Mouse (Mus musculus) CD4-positive, CD25-positive, alpha-beta regulatory T cell, adult 4 months (primary cell): ENCODE measurements at regions not wholly inside any gene's neighbourhood (a gene's known extent, or its start where the extent isn't known, plus 50 kb on each side); places are given as distances from the start of the nearest gene placed in this dataset.

ENCODE experiments used
- ATAC-seq: one replicate; pipeline ENCODE4 v1.8.0; 2017

- no peak for ATAC-seq
These were observed 205.8 kb upstream of the Jarid2 start for GRCm38 (mm10) chr13:44523516-44523915.

GRCm38 (mm10) chr13:44530867-44531564 lies 198.3 kb upstream of the Jarid2 start:
- peak; percentile 72 for ATAC-seq

- ATAC-seq: no peak
These were observed 196.6 kb upstream of the Jarid2 start for GRCm38 (mm10) chr13:44532631-44533180.

DNA sequence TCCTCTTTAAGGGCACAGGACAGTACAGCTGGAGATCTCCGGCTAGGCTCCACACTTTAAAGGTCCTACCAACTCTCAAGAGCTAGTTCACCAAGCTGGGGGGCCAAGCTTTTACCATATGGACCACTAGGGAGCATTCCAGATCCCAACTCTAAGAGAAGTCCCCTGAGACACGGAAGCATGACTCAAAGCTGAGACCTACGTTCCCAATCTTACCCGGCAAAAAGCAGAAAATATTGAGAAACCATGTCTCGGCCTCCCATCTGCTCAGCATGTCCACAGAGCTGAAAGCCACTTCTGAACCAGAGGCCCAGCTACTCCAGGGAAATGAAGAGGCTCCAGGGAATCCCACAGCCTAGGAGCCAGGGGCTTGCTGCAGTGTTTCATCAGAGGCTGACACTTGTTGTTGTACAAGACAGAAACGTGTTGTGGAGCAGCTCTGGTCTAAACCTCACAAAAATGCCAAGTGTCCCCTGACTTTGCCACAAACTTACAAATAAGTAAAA lies 194.6 kb upstream of the Jarid2 start:
- no peak for ATAC-seq

GRCm38 (mm10) chr13:44535441-44535840 lies 193.8 kb upstream of the Jarid2 start:
- peak; percentile 71 for ATAC-seq

DNA sequence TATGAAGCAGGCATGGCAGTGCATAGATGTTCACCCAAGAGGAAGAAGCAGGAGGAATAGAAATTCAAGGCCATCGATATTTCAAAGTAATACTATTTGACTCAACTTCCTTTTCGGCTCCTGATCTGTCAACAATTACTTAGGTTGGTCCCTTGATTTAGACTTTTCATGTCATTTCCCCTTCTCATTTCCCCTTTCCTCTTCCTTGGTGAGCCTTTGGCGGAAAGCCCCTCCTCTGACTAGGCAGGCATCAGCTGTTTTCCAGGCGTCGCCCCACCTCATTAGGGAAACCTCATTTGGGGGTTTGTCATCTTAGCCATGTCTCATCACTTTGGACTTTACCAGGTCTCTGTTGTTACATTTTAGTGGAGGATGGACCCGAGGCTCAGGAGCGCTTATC lies 191.0 kb upstream of the Jarid2 start:
- ATAC-seq: no peak

GRCm38 (mm10) chr13:44540401-44540800 lies 188.9 kb upstream of the Jarid2 start:
- no peak for ATAC-seq

- no peak for ATAC-seq
These were observed 188.0 kb upstream of the Jarid2 start for GRCm38 (mm10) chr13:44541243-44541653.

GRCm38 (mm10) chr13:44544786-44545185 lies 184.5 kb upstream of the Jarid2 start:
- ATAC-seq: peak; percentile 8

DNA sequence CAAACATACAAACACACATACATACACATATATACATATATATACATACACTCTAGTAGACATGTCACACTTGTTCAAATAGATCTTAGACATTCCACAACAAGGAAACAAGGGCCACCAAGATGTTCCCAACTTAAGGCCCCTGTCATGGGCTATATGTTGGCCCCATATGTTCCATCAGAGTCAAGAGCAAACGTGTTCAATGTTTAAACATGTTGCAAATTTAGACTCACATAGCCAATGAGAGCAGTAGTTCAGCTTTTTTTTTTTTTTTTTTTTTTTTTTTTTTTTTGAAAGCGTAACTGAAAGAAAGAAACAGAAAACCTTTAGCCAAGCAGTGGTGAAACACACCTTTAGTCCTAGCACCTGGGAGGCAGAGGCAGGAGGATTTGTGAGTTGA lies 183.0 kb upstream of the Jarid2 start:
- no peak for ATAC-seq

GRCm38 (mm10) chr13:44548880-44549279 lies 180.4 kb upstream of the Jarid2 start:
- ATAC-seq: no peak

- ATAC-seq: no peak
These were observed 175.9 kb upstream of the Jarid2 start for GRCm38 (mm10) chr13:44553363-44553762.

DNA sequence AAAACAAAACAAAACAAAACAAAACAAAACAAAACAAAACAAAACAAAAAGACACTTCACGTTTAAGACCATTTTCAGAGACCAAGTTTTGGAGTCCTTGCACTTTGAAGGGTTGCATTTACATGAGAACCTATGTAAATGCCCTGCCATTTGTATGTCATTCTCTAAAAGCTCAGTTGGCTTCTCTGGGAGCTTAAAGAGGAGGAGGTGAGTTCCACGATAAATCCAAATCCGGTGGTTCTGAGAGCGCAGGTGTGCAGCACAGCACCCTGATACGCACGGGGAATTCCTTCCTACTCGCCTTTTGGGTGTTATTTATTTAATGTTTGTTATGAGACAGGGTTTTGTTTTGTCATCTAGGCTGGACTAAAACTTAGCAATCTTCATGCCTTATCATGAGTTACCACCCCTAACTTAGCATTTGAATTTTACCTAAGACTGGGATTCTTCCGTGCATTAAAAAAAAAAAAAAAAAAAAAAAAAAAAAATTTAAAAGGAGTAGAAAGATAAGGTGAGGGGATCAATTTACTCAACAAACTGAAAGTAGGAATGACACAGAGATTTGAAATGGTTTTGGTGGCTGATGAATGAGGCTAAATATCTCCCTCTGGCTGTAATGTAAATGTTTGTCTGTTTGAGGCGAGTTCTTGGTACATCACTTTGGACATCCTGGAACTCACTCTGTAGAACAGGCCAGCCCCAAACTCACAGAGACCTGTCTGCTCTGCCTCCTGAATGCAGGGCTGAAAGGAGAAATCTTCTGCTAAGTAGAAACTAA lies 174.4 kb upstream of the Jarid2 start:
- no peak for ATAC-seq

DNA sequence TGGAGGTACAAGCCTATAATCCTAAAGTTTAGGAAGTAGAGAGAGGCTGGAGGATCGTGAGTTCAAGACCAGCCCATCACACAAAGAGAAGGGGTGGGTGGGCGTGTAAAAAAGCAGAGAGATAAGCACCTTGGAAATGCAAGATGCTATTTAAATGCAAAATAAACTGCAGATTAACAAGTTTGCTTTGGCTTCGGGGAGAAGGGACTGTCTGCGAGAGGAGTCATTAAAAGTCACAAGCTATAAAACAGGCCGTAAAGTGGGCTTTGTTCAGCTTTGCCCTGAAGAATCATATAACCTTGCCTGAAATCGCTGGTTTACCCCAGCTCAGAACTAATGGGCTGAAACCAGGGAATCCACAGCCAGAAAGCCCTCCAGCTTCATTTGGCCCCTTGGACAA lies 173.3 kb upstream of the Jarid2 start:
- no peak for ATAC-seq

GRCm38 (mm10) chr13:44558051-44558450 lies 171.2 kb upstream of the Jarid2 start:
- peak; percentile 32 for ATAC-seq

DNA sequence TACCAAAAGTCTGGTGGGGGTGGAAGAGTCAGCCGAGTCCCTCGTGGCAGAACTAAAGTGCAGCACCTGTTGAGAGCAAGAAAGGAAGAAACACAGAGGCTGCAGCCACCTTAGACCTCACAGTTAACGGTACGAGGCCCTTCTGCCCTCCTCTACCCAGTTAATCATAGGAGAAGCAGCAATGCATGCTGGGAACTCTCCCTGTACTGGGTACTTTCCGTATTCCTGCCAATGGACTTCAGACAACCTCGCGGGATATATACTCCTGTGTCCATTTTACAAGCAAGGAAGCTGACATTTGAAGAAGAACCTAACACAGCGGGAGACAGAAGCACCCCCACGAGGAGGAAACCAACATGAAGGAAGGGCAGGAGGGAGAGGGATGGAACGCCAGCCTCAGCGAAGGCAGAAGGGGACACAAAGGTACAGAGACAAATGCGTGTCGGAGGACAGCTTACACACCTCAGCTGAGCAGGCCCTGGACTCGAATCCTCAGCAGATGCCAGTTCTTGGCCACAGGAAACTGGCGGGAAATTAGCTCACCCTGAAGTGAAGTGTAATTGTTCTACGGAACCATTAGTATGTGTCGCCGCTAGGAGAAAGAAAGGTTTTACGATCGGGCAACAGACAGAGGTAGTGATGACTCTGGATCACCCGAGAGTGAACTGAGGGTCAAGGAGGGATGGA lies 170.6 kb upstream of the Jarid2 start:
- no peak for ATAC-seq

DNA sequence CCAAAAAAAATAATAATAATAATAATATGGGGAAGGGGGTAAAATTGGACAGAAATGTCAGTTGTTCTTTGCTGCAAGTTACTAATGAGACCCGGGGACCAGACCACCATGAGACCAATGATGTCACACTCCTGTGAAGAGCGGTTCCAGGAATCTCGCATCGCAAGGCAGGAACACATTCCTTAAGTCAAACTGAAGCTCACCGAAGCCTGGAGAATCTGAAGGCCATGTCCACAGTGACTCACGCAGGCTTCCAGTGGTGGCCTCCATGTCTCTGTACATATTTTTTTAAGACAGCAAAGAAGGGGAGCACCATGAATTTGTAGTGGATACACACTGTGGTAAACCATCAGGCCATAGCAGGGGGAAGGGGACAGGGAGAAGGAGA lies 170.1 kb upstream of the Jarid2 start:
- no peak for ATAC-seq

GRCm38 (mm10) chr13:44559706-44560105 lies 169.6 kb upstream of the Jarid2 start:
- ATAC-seq: no peak

DNA sequence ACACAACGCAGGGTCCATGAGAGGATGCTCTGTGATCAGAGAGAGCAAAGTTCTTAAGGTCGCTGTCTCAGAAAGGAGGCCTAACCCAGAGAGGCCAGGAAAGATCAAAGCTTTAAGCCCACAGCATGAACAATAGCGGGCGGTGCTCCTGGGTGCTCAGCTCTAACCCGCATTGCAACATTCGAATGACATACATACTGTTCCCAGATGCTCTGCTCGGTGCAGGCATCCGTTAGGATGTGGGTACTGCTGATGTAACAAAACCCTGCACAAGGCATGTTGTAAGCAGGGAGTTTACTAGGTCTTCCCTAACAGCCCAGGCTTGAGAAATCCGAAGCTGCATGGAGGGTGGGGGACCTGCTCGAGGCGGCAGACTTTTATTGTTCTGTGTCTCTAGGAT lies 164.6 kb upstream of the Jarid2 start:
- ATAC-seq: no peak

GRCm38 (mm10) chr13:44567696-44568095 lies 161.6 kb upstream of the Jarid2 start:
- ATAC-seq: no peak

GRCm38 (mm10) chr13:44569241-44569778 lies 160.0 kb upstream of the Jarid2 start:
- ATAC-seq: no peak

GRCm38 (mm10) chr13:44573463-44573862 lies 155.8 kb upstream of the Jarid2 start:
- peak; percentile 34 for ATAC-seq

DNA sequence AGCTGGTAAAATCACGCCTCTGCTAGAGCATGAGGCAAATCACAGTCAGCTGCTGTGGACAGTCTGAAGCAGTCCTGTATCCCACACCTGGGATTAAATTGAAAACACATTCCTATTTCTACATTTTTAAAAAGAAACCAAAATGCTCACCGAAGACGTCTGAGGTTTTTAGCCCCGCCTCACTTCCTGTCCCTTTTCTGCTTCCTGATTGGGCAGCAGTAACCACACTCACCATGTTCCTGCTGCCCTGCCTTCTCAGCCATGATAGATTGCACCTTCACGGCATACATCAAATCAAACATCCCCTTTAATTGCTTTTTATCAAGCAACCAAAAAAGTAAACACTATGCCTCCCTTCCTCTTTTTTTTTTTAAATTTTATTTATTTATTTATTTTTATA lies 150.1 kb upstream of the Jarid2 start:
- no peak for ATAC-seq
